Mouse (Mus musculus) left cerebral cortex, adult 11 months (tissue): Measurements from ENCODE around the gene Nxph2.
"Not testable (repeated sequence)": the region's sequence is repeated elsewhere in the genome, so short reads cannot be mapped to it uniquely, and the experiment has no call there.

ENCODE experiments used
- DNase-seq: peaks from one replicate; pipeline ENCODE4 v3.0.0; 2022; ENCODE audit warnings: low spot score

Gene Nxph2

GRCm38 (mm10) chr2:23320746-23321585 is at the start of gene Nxph2:
Nxph2 (plus strand) TSS chr2:23321246.
- no peak for DNase-seq

- not testable (repeated sequence) for DNase-seq
Measured at GRCm38 (mm10) chr2:23290991-23291390, 30.1 kb upstream of the Nxph2 start.

- DNase-seq, result no peak
Measured at GRCm38 (mm10) chr2:23314869-23315268, 6.2 kb upstream of the Nxph2 start.
